Mouse (Mus musculus): ENCODE data around the gene Gnat3.

GRCm38 (mm10) chr5:18003675-18004074 is 41.3 kb downstream of the Gnat3 start:
- no peak for TF ChIP-seq POLR2A (IDR thresholded peaks at IDR 0.05; ENCODE audit: control insufficient read depth, extremely low read depth, insufficient read depth, low read length, poor library complexity)
- TF ChIP-seq CTCF (IDR thresholded peaks at IDR 0.05; ENCODE audit: borderline replicate concordance, control insufficient read depth, extremely low read depth, insufficient read depth, low read length, poor library complexity): no peak
